Mouse (Mus musculus) kidney, postnatal 4 days (tissue): Measurements from ENCODE around the gene Megf11.
"Not testable (repeated sequence)": the region's sequence is repeated elsewhere in the genome, so short reads cannot be mapped to it uniquely, and the experiment has no call there.

ENCODE experiments used
- DNase-seq, 2 experiments: peaks; one replicate each; pipeline ENCODE4 v3.0.0; 2021; ENCODE audit warnings: mixed read lengths in 2 of 2

Megf11 gene

GRCm38 (mm10) chr9:64471336-64471735, 85.9 kb downstream of the Megf11 start:
- no peak for DNase-seq

- no peak for DNase-seq
These were observed 86.7 kb downstream of the Megf11 start for GRCm38 (mm10) chr9:64472165-64472564.

GRCm38 (mm10) chr9:64472743-64473142, 87.3 kb downstream of the Megf11 start:
- peak in 1 of 2 experiments; percentile 22 for DNase-seq

- peak in 1 of 2 experiments; percentile 33 for DNase-seq
These were observed 87.7 kb downstream of the Megf11 start for GRCm38 (mm10) chr9:64473170-64473569.

- no peak for DNase-seq
These were observed 88.3 kb downstream of the Megf11 start for GRCm38 (mm10) chr9:64473695-64474094.

- DNase-seq, result peak in 1 of 2 experiments; percentile 43
These were observed 88.7 kb downstream of the Megf11 start for GRCm38 (mm10) chr9:64474142-64474541.

GRCm38 (mm10) chr9:64475942-64476341, 90.5 kb downstream of the Megf11 start:
- no peak for DNase-seq

- DNase-seq, result not testable (repeated sequence)
These were observed 92.0 kb downstream of the Megf11 start for GRCm38 (mm10) chr9:64477397-64477796.

- DNase-seq, result no peak
These were observed 96.7 kb downstream of the Megf11 start for GRCm38 (mm10) chr9:64482126-64482525.

- no peak for DNase-seq
These were observed 102.0 kb downstream of the Megf11 start for GRCm38 (mm10) chr9:64487377-64487776.

- no peak for DNase-seq
These were observed 109.2 kb downstream of the Megf11 start for GRCm38 (mm10) chr9:64494647-64495046.

GRCm38 (mm10) chr9:64498929-64499328, 113.5 kb downstream of the Megf11 start:
- no peak for DNase-seq

GRCm38 (mm10) chr9:64501211-64501610, 115.8 kb downstream of the Megf11 start:
- DNase-seq, result no peak

- no peak for DNase-seq
These were observed 118.6 kb downstream of the Megf11 start for GRCm38 (mm10) chr9:64503996-64504395.

GRCm38 (mm10) chr9:64504456-64504855, 119.0 kb downstream of the Megf11 start:
- no peak for DNase-seq

GRCm38 (mm10) chr9:64504921-64505320, 119.5 kb downstream of the Megf11 start:
- DNase-seq, result peak; percentile 28 to 53

- DNase-seq, result peak; percentile 39 to 58
These were observed 121.2 kb downstream of the Megf11 start for GRCm38 (mm10) chr9:64506440-64507206.

- DNase-seq, result peak in 1 of 2 experiments; percentile 38
These were observed 121.7 kb downstream of the Megf11 start for GRCm38 (mm10) chr9:64507207-64507517.

GRCm38 (mm10) chr9:64507995-64508394, 122.6 kb downstream of the Megf11 start:
- peak in 1 of 2 experiments; percentile 18 for DNase-seq

- no peak for DNase-seq
These were observed 129.4 kb downstream of the Megf11 start for GRCm38 (mm10) chr9:64514826-64515225.

GRCm38 (mm10) chr9:64519921-64520746, 134.7 kb downstream of the Megf11 start:
- DNase-seq, result no peak

- no peak for DNase-seq
These were observed 135.4 kb downstream of the Megf11 start for GRCm38 (mm10) chr9:64520747-64521283.

- peak; percentile 48 to 63 for DNase-seq
These were observed 138.0 kb downstream of the Megf11 start for GRCm38 (mm10) chr9:64523264-64524045.
